ENCODE assay signal across 9 mouse cellular contexts in the genomic region with DNA sequence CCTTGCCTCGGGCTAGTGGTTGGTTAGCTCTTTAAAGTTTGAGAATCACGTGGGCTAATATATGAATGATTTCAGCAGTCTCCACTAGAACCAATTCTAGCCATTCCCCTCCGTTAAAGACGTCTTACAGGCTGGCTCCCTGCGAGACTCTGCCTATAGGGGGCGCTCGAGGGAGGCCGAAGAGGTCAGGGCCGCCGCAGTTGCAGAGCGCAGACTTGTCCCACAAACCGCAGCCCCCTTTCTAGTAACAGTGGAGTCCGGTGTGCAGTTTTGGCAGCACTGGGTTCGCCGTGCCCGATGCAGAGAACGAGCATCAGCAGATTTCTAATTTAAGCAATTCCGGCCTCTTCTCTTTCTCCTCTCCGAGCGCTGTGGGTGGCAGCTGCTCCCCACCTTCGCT. TPM values are rescaled to one million over a fixed set of nuclear protein-coding genes. Genes with fewer than 3 reads are reported as not detected.
DNase-seq lines count a peak whose midpoint lies in the region; ATAC-seq and TF ChIP-seq lines count a peak whose summit lies in the region.
"Had no signal": no experiment of that assay in that cellular context is flagged by ENCODE, and none has a peak within 500 bp of the region (broad histone marks: within the 10 kb centered on the region; RNA-seq: fewer than 3 reads in every experiment).

No protein-coding gene starts in this region.

- WGBS in liver, embryonic 15.5 days (ENCODE audit: insufficient replicate concordance): 5% methylated on average over 21 of the region's 21 CpGs
- WGBS in stomach, postnatal 0 days: 9% methylated on average over 21 of the region's 21 CpGs

- H3K4me1 ChIP-seq in liver, embryonic 15.5 days (replicated peaks): peaks cover 21% of the 10 kb centered on the region
- 0 out of 2 replicates have a peak, but pooled peaks cover 2% of the 10 kb centered on the region for H3K4me1 ChIP-seq in stomach, postnatal 0 days (replicated peaks; ENCODE audit: control insufficient read depth, insufficient read depth)

- ATAC-seq in granulocyte monocyte progenitor cell, adult 5-6 weeks (replicated peaks; ENCODE audit: poor library complexity, severe bottlenecking): peak; percentile 60
- no peak for ATAC-seq in liver, embryonic 15.5 days (ENCODE audit: insufficient read depth)
- ATAC-seq in stomach, postnatal 0 days (ENCODE audit: low FRiP score, low TSS enrichment): peak; percentile 63; the same call in 1 of the 2 replicates

- peak; percentile 30 to 79 for DNase-seq in layer of hippocampus, adult 2 months (ENCODE audit: low spot score in 2 of 2)
- no peak for DNase-seq in layer of hippocampus, adult 9-10 months (ENCODE audit: low spot score)
- peak; percentile 85 for DNase-seq in embryo, embryonic 11 days
- DNase-seq in kidney, adult 8-10 months: peak; percentile 30 to 69
- DNase-seq in neural tube, embryonic 10.5 days (ENCODE audit: extremely low spot score, low spot score): peak; percentile 85
- peak; percentile 82 for DNase-seq in stomach, postnatal 0 days (ENCODE audit: low spot score)

- H3K27me3 ChIP-seq in liver, embryonic 15.5 days: 0 out of 2 replicates have a peak, but pooled peaks cover 3% of the 10 kb centered on the region
- H3K27me3 ChIP-seq in stomach, postnatal 0 days (ENCODE audit: control insufficient read depth, insufficient read depth, low read length): no peaks in the 10 kb centered on the region

- no peaks in the 10 kb centered on the region for H3K36me3 ChIP-seq in liver, embryonic 15.5 days (replicated peaks)
- no peaks in the 10 kb centered on the region for H3K36me3 ChIP-seq in stomach, postnatal 0 days (ENCODE audit: control insufficient read depth, insufficient read depth, low read length)
- H3K36me3 ChIP-seq: G1E had no signal

- no peaks in the 10 kb centered on the region for H3K9me3 ChIP-seq in liver, embryonic 15.5 days (replicated peaks)
- no peaks in the 10 kb centered on the region for H3K9me3 ChIP-seq in stomach, postnatal 0 days (ENCODE audit: control insufficient read depth, low read length)
- H3K9me3 ChIP-seq: G1E had no signal

- no peak overlapping the region for H3K9ac ChIP-seq in liver, embryonic 15.5 days
- H3K9ac ChIP-seq in stomach, postnatal 0 days (ENCODE audit: low read length): no peak overlapping the region

- peak overlapping the region; percentile 26; the same call in 1 of the 2 replicates for H3K4me3 ChIP-seq in layer of hippocampus, adult 2 months
- H3K4me3 ChIP-seq in liver, embryonic 15.5 days (replicated peaks): peak overlapping the region; percentile 25; the same call in 1 of the 2 replicates
- no peak overlapping the region; the same call in 1 of the 2 replicates for H3K4me3 ChIP-seq in stomach, postnatal 0 days (ENCODE audit: low read depth, low read length)

- TF ChIP-seq EP300 in stomach, postnatal 0 days (optimal IDR thresholded peaks at IDR 0.05): no peak

- H3K4me2 ChIP-seq in liver, embryonic 15.5 days: peak overlapping the region; percentile 52
- peak overlapping the region; percentile 51 for H3K4me2 ChIP-seq in stomach, postnatal 0 days (replicated peaks; ENCODE audit: low read depth)

- no peak overlapping the region for H3K27ac ChIP-seq in layer of hippocampus, adult 2 months
- no peak overlapping the region for H3K27ac ChIP-seq in liver, embryonic 15.5 days (replicated peaks)
- no peak overlapping the region for H3K27ac ChIP-seq in stomach, postnatal 0 days (replicated peaks)

- peak; percentile 84 for TF ChIP-seq CTCF in layer of hippocampus, adult 2 months (conservative IDR thresholded peaks at IDR 0.05)
- TF ChIP-seq CTCF in stomach, postnatal 0 days (IDR thresholded peaks at IDR 0.05; ENCODE audit: low read depth): peak; percentile 84

RNA-seq across cellular contexts. Expression of a gene that starts 52.6 kb away (rescaled TPM):
- 100 to 1,000 TPM; 111 to 116 TPM for total RNA-seq in layer of hippocampus, adult 2 months (2021)
- total RNA-seq in granulocyte monocyte progenitor cell, adult 5-6 weeks (2014; fragmentation: Nextera tagmentation): 94.2 and 139 TPM in 2 replicates
- total RNA-seq in granulocyte monocyte progenitor cell, adult 5-6 weeks (2017): 119 and 124 TPM in 2 replicates
- polyA plus RNA-seq in liver, embryonic 15.5 days (2015; fragmentation: Nextera tagmentation; extraction: Ambion mirVana): 50.2 and 51.3 TPM in 2 replicates
- polyA plus RNA-seq in stomach, postnatal 0 days (2015; fragmentation: Nextera tagmentation; extraction: Ambion mirVana): 52.5 and 53.6 TPM in 2 replicates
